Mouse (Mus musculus): Measurements from ENCODE around the gene Mrpl36. TPM values are rescaled to one million over a fixed set of nuclear protein-coding genes. Genes with fewer than 3 reads are reported as not detected.
A peak's percentile ranks its signal among the peaks of the same experiment; 100 is the strongest.

Gene Mrpl36
- total and polyA plus RNA-seq, 2 experiments: 36.2 to 85.6 TPM

DNA sequence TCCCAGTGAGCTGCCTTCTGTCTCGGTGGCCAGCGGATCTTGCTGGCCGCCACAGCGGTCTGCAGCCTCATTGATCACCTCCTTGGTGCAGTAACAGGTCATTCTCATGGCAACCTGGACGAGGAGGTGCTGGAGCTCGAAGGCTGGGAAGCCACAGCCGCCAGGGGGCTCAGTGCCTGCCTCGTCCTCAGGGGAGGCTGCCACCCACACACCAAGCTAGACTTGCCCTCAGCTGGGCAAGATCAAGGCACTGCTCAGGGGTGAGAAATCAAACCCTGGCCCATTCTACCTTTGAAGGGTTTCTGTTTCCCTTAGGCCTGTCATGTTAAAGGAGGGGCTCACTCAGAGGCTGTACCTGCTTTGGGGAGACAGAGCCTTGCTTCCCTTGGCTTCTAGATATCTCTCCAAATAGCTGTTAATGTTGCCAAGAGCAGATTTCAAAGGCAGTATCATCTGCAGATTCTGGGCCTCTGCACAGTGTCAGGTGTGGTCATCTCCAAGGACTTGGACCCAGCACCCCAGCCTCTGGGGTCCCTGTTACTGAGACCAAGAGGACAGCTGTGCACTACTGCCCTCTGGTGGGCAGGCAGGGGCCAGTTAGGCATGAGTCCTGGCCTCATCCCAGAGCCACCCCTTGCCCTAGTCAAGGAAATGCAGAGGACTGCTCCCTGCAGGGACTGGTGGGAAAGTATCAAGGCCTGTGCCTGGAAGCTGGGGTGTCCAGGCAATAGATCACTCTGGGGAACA lies 18.0 kb upstream of the Mrpl36 start:
- H3K79me2 ChIP-seq (ENCODE audit: control insufficient read depth, insufficient read depth, low read length): no peaks in the 10 kb centered on the region

DNA sequence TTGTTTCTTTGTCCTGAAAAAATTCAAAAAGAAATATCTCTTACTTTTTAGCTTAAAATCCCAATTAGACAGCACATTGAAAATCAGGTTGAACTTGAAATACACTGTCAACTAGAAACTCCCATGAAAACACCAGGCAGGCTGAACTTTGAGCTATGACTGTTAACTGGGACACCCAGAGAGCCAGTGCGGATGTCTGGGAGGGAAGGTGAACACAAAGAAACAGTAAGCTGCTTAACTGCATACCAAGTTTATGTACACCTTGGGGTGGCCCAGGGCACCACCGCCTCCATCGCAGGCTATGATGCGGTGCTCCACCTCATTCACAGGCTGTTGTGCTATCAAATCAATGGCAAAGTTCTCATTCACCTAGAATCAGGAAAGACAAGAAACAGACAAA lies 8.3 kb upstream of the Mrpl36 start:
- H3K4me1 ChIP-seq (ENCODE audit: control insufficient read depth, insufficient read depth, low read length): peaks cover 6% of the 10 kb centered on the region
- H3K4me3 ChIP-seq (ENCODE audit: insufficient read depth, low read depth, low read length): no peak overlapping the region
- peaks cover 13% of the 10 kb centered on the region; the same call in 1 of the 2 replicates for H3K79me2 ChIP-seq (ENCODE audit: control insufficient read depth, insufficient read depth, low read length)
- H3K9ac ChIP-seq (ENCODE audit: low read depth, low read length): no peak overlapping the region
- no peak overlapping the region for H3K27ac ChIP-seq (replicated peaks; ENCODE audit: insufficient read depth, low read depth, low read length)
- 73% methylated on average over 4 of the region's 4 CpGs for WGBS
- DNase-seq (ENCODE audit: extremely low read depth, low read depth, low spot score): peak; percentile 52
- peaks cover 34% of the 10 kb centered on the region for H3K36me3 ChIP-seq (ENCODE audit: control insufficient read depth, insufficient read depth, low read length)
- no peaks in the 10 kb centered on the region for H3K27me3 ChIP-seq (ENCODE audit: control insufficient read depth, insufficient read depth, low read length)
- TF ChIP-seq POLR2A (IDR thresholded peaks at IDR 0.05; ENCODE audit: extremely low read depth, insufficient read depth, low read length): no peak
- no peak for TF ChIP-seq CTCF (IDR thresholded peaks at IDR 0.05; ENCODE audit: low read depth, low read length)

More for the DNA sequence above, 18.0 kb upstream of the Mrpl36 start:
- Histone ChIP-seq H3K27ac (replicated peaks; ENCODE audit: insufficient read depth, low read depth, low read length) (no peak overlapping the region), H3K4me1 (ENCODE audit: control insufficient read depth, insufficient read depth, low read length) (no peaks in the 10 kb centered on the region), H3K27me3 (ENCODE audit: control insufficient read depth, insufficient read depth, low read length) (no peaks in the 10 kb centered on the region), H3K4me3 (ENCODE audit: insufficient read depth, low read depth, low read length) (no peak overlapping the region), H3K36me3 (ENCODE audit: control insufficient read depth, insufficient read depth, low read length) (no peaks in the 10 kb centered on the region), H3K9ac (ENCODE audit: low read depth, low read length) (no peak overlapping the region)
- 36% methylated on average over 8 of the region's 8 CpGs for WGBS
- no peak for TF ChIP-seq POLR2A (IDR thresholded peaks at IDR 0.05; ENCODE audit: extremely low read depth, insufficient read depth, low read length)
- peak; percentile 83 for TF ChIP-seq CTCF (IDR thresholded peaks at IDR 0.05; ENCODE audit: low read depth, low read length)
- peak; percentile 10 for DNase-seq (ENCODE audit: extremely low read depth, low read depth, low spot score)

DNA sequence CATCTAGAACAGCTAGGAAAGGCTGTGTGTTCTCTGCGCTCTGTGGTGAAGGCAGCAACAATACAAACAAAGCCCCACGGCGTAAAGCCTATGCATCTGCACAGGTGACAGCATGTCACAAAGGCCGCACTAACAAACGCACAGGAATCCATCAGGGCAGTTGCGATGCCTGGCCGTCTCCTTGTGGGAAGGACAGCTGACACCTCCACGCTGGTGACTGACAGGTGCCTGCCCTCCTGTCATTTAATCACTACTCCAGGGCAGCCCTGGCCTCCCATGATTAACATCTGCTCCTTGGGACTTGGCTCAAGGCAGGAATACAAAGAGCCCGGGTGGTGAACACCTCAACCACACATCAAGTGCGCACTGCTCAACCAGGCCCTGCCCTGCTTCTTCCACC lies 5.7 kb upstream of the Mrpl36 start:
- H3K36me3 ChIP-seq (ENCODE audit: control insufficient read depth, insufficient read depth, low read length): peaks cover 32% of the 10 kb centered on the region
- H3K79me2 ChIP-seq (ENCODE audit: control insufficient read depth, insufficient read depth, low read length): peaks cover 18% of the 10 kb centered on the region; the same call in 1 of the 2 replicates
- H3K4me3 ChIP-seq (ENCODE audit: insufficient read depth, low read depth, low read length): no peak overlapping the region
- no peak overlapping the region for H3K9ac ChIP-seq (ENCODE audit: low read depth, low read length)
- H3K27ac ChIP-seq (replicated peaks; ENCODE audit: insufficient read depth, low read depth, low read length): no peak overlapping the region
- WGBS: 91% methylated on average over 10 of the region's 10 CpGs
- peaks cover 8% of the 10 kb centered on the region for H3K4me1 ChIP-seq (ENCODE audit: control insufficient read depth, insufficient read depth, low read length)
- H3K27me3 ChIP-seq (ENCODE audit: control insufficient read depth, insufficient read depth, low read length): no peaks in the 10 kb centered on the region
- no peak for DNase-seq (ENCODE audit: extremely low read depth, low read depth, low spot score)
- no peak for TF ChIP-seq POLR2A (IDR thresholded peaks at IDR 0.05; ENCODE audit: extremely low read depth, insufficient read depth, low read length)
- 0 out of 2 replicates have a peak, but pooled peaks have one; percentile 5 for TF ChIP-seq CTCF (IDR thresholded peaks at IDR 0.05; ENCODE audit: low read depth, low read length)

DNA sequence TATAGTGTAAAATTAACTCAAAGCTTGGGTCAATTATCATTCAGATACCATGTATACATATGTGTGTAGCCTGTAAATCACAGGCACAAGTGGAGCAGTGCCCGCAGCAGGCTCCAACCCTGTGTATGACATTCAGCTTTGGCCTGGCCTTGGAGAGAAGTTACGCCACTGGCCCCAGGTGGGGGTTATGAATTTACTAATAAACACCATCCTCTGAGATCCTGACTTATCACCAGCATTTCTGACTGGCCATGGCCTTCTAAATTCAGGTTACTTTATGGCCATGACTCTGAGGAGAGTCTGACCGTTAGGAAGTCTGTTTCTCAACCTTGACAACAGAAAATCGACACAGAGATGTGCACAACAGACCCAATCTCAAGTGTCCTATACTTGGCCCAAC lies 4.9 kb upstream of the Mrpl36 start:
- H3K36me3 ChIP-seq (ENCODE audit: control insufficient read depth, insufficient read depth, low read length): peaks cover 28% of the 10 kb centered on the region
- WGBS: 88% methylated on average over 4 of the region's 4 CpGs
- no peak overlapping the region for H3K9ac ChIP-seq (ENCODE audit: low read depth, low read length)
- no peak overlapping the region for H3K4me3 ChIP-seq (ENCODE audit: insufficient read depth, low read depth, low read length)
- no peaks in the 10 kb centered on the region for H3K27me3 ChIP-seq (ENCODE audit: control insufficient read depth, insufficient read depth, low read length)
- DNase-seq (ENCODE audit: extremely low read depth, low read depth, low spot score): no peak
- H3K79me2 ChIP-seq (ENCODE audit: control insufficient read depth, insufficient read depth, low read length): peaks cover 24% of the 10 kb centered on the region; the same call in 1 of the 2 replicates
- H3K4me1 ChIP-seq (ENCODE audit: control insufficient read depth, insufficient read depth, low read length): peaks cover 8% of the 10 kb centered on the region
- no peak overlapping the region for H3K27ac ChIP-seq (replicated peaks; ENCODE audit: insufficient read depth, low read depth, low read length)
- TF ChIP-seq CTCF (IDR thresholded peaks at IDR 0.05; ENCODE audit: low read depth, low read length): no peak
- TF ChIP-seq POLR2A (IDR thresholded peaks at IDR 0.05; ENCODE audit: extremely low read depth, insufficient read depth, low read length): no peak

DNA sequence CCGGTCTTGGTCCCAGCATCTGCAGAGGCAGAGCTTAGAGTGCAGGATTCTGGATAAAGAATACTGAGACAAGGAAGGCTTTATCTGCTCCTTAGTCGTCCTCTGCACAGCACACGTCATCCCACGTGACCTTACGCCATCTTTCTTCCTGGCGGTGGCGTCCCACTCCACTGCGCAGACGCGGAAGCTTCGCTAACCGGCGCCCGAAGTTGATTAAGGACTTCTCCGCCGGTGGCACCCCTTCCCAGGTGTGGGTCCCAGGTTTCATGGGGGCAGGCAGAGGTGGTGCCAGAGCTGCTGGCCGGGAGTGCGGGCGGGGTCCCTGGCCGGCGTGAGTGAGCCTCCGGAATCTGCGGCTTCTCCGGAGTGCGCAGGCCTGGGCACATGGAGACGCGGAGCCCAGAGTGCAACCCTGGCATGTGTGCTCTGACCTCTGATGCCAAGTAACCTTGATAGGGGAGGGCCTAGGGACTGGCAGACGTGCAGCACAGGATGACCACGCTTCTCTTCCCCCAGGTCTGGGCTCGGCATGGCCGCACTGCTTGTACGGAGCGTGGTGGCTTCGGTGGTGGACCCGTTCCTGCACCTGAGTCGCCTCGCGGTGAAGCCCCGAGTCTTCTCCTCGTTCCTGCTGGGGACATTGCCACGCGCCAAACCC lies 2.7 kb downstream of the Mrpl36 start:
- peak overlapping the region; percentile 79 for H3K27ac ChIP-seq (replicated peaks; ENCODE audit: insufficient read depth, low read depth, low read length)
- TF ChIP-seq CTCF (IDR thresholded peaks at IDR 0.05; ENCODE audit: low read depth, low read length) (no peak), POLR2A (IDR thresholded peaks at IDR 0.05; ENCODE audit: extremely low read depth, insufficient read depth, low read length) (peak; percentile 68)
- no peaks in the 10 kb centered on the region for H3K27me3 ChIP-seq (ENCODE audit: control insufficient read depth, insufficient read depth, low read length)
- under 1% methylated on average over 42 of the region's 42 CpGs for WGBS
- H3K9ac ChIP-seq (ENCODE audit: low read depth, low read length): peak overlapping the region; percentile 86
- peak overlapping the region; percentile 74 for H3K4me3 ChIP-seq (ENCODE audit: insufficient read depth, low read depth, low read length)
- peak; percentile 90 for DNase-seq (ENCODE audit: extremely low read depth, low read depth, low spot score)
- H3K79me2 ChIP-seq (ENCODE audit: control insufficient read depth, insufficient read depth, low read length): peaks cover 6% of the 10 kb centered on the region; the same call in 1 of the 2 replicates
- peaks cover 9% of the 10 kb centered on the region for H3K4me1 ChIP-seq (ENCODE audit: control insufficient read depth, insufficient read depth, low read length)
- H3K36me3 ChIP-seq (ENCODE audit: control insufficient read depth, insufficient read depth, low read length): no peaks in the 10 kb centered on the region; the same call in 1 of the 2 replicates
